Mouse (Mus musculus): ENCODE data around the gene Hsd11b2. TPM values are rescaled to one million over a fixed set of nuclear protein-coding genes. Genes with fewer than 3 reads are reported as not detected.
"Not testable (repeated sequence)": the region's sequence is repeated elsewhere in the genome, so short reads cannot be mapped to it uniquely, and the experiment has no call there.

Gene Hsd11b2
- polyA plus RNA-seq, 1 experiment from 2014 or later = 16.9 TPM

DNA sequence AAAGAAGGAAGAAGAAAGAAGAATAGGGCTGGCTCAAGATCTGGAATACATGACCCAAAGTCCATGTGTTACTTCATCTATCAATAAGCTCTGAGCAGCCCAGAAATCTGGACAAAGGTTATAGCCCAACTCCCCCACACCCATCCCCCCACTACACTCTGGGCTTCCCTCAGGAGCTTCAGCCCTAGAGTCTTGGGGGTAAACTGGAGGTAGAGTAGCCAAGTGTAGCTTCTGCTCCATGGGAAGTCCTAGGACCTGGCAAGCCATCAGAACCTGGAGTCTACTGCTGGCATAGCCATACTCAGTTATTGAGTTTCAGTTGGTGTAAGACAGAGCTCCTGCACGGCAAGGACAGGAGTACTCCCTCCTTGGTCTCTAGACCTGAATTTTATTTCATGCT lies 31.0 kb downstream of the Hsd11b2 start:
- Histone ChIP-seq H3K4me3 (replicated peaks) (no peak overlapping the region), H3K27me3 (no peaks in the 10 kb centered on the region), H3K4me2 (replicated peaks) (no peak overlapping the region), H3K9ac (replicated peaks) (no peak overlapping the region), H3K36me3 (peaks cover 11% of the 10 kb centered on the region; the same call in 1 of the 2 replicates), H3K4me1 (replicated peaks) (peaks cover 9% of the 10 kb centered on the region; the same call in 1 of the 2 replicates), H3K27ac (no peak overlapping the region), H3K9me3 (no peaks in the 10 kb centered on the region)
- no peak for ATAC-seq
- 92% methylated on average over 1 of the region's 1 CpGs for WGBS

DNA sequence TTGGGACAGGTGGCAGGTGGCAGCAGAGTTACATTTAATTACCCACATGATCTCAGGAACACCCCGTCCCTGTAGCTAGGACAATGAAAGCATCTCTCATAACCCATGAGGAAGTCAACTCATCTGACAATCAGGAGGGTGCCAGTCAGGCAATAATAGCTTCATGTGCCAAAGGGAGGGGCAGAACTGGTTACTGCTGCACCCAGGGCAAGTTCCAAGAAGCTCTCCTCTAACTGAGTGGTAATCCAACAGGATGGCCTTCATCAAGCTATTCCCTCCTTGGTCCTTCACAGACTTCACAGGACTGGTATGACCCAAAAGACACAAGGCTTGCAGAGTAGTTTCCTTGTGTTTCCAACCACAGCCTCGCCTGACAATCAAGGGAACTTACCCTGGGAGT lies 31.5 kb downstream of the Hsd11b2 start:
- Histone ChIP-seq H3K27me3 (no peaks in the 10 kb centered on the region), H3K4me3 (replicated peaks) (no peak overlapping the region), H3K27ac (no peak overlapping the region), H3K4me2 (replicated peaks) (no peak overlapping the region), H3K9ac (replicated peaks) (no peak overlapping the region), H3K9me3 (no peaks in the 10 kb centered on the region), H3K4me1 (replicated peaks) (peaks cover 3% of the 10 kb centered on the region; the same call in 1 of the 2 replicates), H3K36me3 (peaks cover 11% of the 10 kb centered on the region; the same call in 1 of the 2 replicates)
- WGBS = 77% methylated on average over 2 of the region's 2 CpGs
- ATAC-seq = no peak

DNA sequence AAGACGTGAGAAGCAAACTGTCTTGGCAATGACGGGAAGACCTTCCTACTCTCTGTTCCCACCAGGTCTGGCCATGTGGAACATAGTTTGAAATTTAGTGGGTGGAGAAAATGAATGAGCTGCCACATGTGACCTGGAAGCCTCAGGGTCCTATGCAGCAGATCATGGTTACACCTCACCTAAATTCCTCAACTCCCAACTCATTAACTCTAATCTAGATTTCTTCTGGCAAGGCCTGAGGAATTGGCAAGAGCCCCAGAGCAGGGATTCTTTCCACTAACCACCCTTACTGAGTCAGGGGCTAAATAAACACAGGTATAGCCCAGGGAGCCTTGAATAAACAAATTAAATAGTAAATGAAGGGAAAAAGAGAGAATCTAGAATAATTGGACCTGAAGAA lies 33.5 kb downstream of the Hsd11b2 start:
- no peak for ATAC-seq
- Histone ChIP-seq H3K9me3 (no peaks in the 10 kb centered on the region), H3K4me1 (replicated peaks) (no peaks in the 10 kb centered on the region), H3K9ac (replicated peaks) (no peak overlapping the region), H3K4me3 (replicated peaks) (no peak overlapping the region), H3K27me3 (no peaks in the 10 kb centered on the region), H3K4me2 (replicated peaks) (no peak overlapping the region), H3K27ac (no peak overlapping the region), H3K36me3 (peaks cover 11% of the 10 kb centered on the region; the same call in 1 of the 2 replicates)
- 95% methylated on average over 2 of the region's 2 CpGs for WGBS

DNA sequence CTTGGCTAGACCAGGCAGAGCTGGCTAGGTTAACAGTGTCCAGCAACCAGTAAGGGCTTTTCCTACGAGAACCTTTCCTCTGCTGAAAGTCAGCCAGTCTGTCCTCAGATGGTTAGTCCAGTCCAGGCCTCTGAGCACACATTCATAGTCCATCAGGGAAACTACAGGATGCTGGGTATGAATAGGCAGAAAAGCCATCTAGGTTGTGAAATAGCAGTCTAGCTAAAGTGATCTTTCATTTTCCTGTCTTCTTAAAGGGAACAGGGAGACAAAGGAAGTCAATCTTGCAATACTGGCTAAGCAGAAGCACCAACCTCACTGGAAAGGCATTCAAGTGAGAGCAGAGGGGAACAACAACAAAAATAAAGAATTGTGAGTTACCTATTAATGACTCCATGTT lies 34.3 kb downstream of the Hsd11b2 start:
- peaks cover 11% of the 10 kb centered on the region; the same call in 1 of the 2 replicates for H3K36me3 ChIP-seq
- H3K4me2 ChIP-seq (replicated peaks) = no peak overlapping the region
- H3K4me1 ChIP-seq (replicated peaks) = no peaks in the 10 kb centered on the region
- H3K27me3 ChIP-seq = no peaks in the 10 kb centered on the region
- H3K9ac ChIP-seq (replicated peaks) = no peak overlapping the region
- no peaks in the 10 kb centered on the region for H3K9me3 ChIP-seq
- H3K4me3 ChIP-seq (replicated peaks) = no peak overlapping the region
- no peak overlapping the region for H3K27ac ChIP-seq
- WGBS = 91% methylated on average over 1 of the region's 1 CpGs
- no peak for ATAC-seq

DNA sequence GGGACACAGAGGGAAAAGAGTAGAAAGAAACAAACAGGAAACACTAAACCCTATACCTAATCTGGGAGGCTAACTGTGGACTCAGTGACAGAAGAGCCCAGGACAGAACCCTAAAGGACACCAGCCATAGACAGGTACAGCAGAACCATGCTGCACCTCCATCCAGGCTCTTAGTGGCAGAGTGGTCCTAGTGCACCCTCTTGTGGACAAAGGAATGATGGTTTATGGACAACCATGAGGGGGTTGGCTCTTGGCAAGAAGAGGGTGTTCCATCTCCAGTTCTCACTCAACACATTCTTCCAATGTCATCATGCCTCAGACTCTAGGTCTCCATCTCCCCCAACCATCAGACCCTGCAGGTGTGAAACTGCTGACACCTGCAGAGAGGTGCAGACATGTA lies 35.5 kb downstream of the Hsd11b2 start:
- Histone ChIP-seq H3K4me3 (replicated peaks) (no peak overlapping the region), H3K4me1 (replicated peaks) (no peaks in the 10 kb centered on the region), H3K27me3 (no peaks in the 10 kb centered on the region), H3K9ac (replicated peaks) (no peak overlapping the region), H3K9me3 (no peaks in the 10 kb centered on the region), H3K36me3 (peaks cover 17% of the 10 kb centered on the region; the same call in 1 of the 2 replicates), H3K4me2 (replicated peaks) (no peak overlapping the region), H3K27ac (no peak overlapping the region)
- ATAC-seq = peak; percentile 43; the same call in 1 of the 2 replicates

DNA sequence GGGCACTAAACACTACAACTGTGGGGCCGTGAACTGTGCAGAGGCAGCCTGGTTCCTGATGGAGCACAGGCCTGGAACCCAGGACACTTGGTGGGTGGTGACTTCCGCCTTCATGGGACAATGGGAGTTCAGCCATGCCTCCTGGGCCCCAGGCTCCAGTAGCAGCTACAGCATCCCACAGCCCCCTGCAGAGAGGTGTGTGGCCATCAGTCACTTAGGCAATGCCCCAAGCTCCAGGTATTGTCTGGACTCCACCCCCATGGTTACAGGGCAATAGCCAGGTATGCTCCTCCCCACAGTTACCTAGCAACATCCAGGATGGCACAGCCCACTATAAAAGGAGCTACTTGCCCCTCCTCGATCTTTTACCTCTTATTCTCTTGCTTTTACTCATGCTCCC lies 36.7 kb downstream of the Hsd11b2 start:
- WGBS = 66% methylated on average over 3 of the region's 3 CpGs
- Histone ChIP-seq H3K4me1 (replicated peaks) (no peaks in the 10 kb centered on the region), H3K4me3 (replicated peaks) (no peak overlapping the region), H3K4me2 (replicated peaks) (no peak overlapping the region), H3K36me3 (peaks cover 16% of the 10 kb centered on the region), H3K9me3 (no peaks in the 10 kb centered on the region), H3K27ac (no peak overlapping the region), H3K9ac (replicated peaks) (no peak overlapping the region), H3K27me3 (no peaks in the 10 kb centered on the region)
- no peak for ATAC-seq

DNA sequence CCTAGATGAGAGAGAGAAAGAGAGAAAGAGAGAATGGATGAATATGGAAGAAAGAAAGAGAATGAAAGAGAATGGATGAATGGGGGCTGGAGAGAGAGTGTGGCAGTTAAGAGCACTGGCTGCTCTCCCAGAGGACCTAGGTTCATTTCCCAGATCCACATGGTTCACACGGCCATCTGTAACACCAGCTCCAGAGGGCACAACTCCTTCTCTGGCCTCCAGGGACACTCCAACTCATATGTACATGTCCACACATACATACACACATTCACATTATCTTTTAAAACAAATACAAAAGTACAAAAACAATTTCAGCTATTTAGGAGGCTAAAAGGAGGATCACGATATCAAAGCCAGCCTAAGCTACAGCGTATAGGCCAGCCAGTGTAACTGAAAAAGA lies 44.3 kb downstream of the Hsd11b2 start:
- no peak overlapping the region for H3K4me2 ChIP-seq (replicated peaks)
- H3K4me1 ChIP-seq (replicated peaks) = peaks cover 39% of the 10 kb centered on the region
- H3K9ac ChIP-seq (replicated peaks) = no peak overlapping the region
- no peaks in the 10 kb centered on the region for H3K27me3 ChIP-seq
- no peak overlapping the region for H3K27ac ChIP-seq
- H3K4me3 ChIP-seq (replicated peaks) = no peak overlapping the region
- no peaks in the 10 kb centered on the region for H3K9me3 ChIP-seq
- peaks cover 15% of the 10 kb centered on the region for H3K36me3 ChIP-seq
- 86% methylated on average over 3 of the region's 3 CpGs for WGBS
- ATAC-seq = no peak

DNA sequence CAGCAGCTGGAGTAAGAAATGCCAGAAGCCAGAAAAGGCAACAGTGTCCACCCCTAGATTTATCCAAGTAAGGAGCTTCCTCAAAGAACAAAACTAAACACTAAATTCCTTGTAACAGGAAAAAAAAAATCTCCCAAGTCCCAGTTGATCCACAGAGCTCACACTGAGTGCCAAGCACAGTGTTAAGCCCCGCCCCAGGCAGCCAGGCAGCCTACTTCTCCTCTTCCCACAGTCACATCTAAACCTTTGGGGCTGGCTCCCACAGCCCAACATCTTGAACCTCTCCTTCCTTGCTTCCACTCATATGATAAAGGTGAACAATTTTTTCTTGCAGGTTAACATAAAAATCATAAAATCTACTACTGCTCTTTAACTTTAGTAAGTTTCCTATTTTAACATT lies 45.3 kb downstream of the Hsd11b2 start:
- no peak overlapping the region for H3K27ac ChIP-seq
- H3K9ac ChIP-seq (replicated peaks) = no peak overlapping the region; the same call in 1 of the 2 replicates
- H3K4me2 ChIP-seq (replicated peaks) = no peak overlapping the region
- 89% methylated on average over 1 of the region's 1 CpGs for WGBS
- ATAC-seq = no peak
- H3K4me3 ChIP-seq (replicated peaks) = no peak overlapping the region
- H3K4me1 ChIP-seq (replicated peaks) = peaks cover 39% of the 10 kb centered on the region
- no peaks in the 10 kb centered on the region for H3K9me3 ChIP-seq
- H3K36me3 ChIP-seq = peaks cover 8% of the 10 kb centered on the region; the same call in 1 of the 2 replicates
- no peaks in the 10 kb centered on the region for H3K27me3 ChIP-seq

DNA sequence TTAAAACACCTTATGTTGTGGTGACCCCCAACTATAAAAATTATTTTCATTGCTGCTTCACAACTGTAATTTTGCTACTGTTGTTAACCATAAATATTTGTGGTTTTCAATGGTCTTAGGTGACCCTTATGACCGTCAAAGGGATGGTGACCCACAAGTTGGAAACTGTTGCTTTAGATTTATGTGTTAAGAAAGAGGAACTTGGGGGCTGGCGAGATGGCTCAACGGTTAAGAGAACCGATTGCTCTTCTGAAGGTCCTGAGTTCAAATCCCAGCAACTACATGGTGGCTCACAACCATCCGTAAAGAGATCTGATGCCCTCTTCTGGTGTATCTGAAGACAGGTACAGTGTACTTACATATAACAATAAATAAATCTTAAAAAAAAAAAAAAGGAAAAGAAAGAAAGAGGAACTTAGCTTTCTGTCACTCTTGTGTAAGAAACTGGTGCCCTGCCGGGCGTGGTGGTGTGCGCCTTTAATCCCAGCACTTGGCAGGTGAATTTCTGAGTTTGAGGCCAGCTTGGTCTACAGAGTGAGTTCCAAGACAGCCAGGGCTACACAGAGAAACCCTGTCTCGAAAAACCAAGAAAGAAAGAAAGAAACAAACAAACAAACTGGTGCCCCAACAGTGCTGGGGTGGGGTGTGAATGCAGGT lies 46.1 kb downstream of the Hsd11b2 start:
- Histone ChIP-seq H3K4me2 (replicated peaks) (peak overlapping the region; percentile 85), H3K4me1 (replicated peaks) (peaks cover 39% of the 10 kb centered on the region), H3K4me3 (replicated peaks) (peak overlapping the region; percentile 83), H3K27ac (peak overlapping the region; percentile 88; the same call in 1 of the 2 replicates), H3K9ac (replicated peaks) (peak overlapping the region; percentile 86)
- H3K27me3 ChIP-seq, H3K9me3 ChIP-seq, H3K36me3 ChIP-seq, ATAC-seq: not testable (repeated sequence)
- 88% methylated on average over 9 of the region's 9 CpGs for WGBS

DNA sequence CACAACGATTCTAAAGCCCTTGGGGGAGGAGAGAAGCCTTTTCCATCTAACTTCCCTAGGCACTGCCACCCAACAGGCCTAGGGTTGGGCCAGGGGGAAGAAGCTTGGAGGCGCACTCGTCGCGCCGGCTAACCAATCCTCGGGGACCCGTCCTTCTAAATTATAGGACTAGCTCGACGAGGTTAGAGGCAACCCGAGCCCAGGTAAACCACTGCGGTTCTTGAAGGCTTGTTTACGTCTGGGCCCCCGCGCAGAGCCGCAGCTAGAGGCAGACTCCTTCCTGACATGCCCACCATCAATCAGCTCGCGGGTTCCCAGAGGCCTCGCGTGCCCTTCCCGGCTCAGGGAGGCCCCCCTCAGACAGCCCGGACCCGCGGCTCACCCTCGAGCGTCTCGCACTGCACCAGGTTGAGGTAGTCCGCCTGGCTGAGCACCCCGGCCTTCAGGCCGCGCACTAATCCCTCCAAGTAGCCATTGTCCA lies 46.9 kb downstream of the Hsd11b2 start:
- Histone ChIP-seq H3K4me1 (replicated peaks) (peaks cover 39% of the 10 kb centered on the region), H3K36me3 (0 out of 2 replicates have a peak, but pooled peaks cover 4% of the 10 kb centered on the region), H3K4me2 (replicated peaks) (peak overlapping the region; percentile 85), H3K9ac (replicated peaks) (peak overlapping the region; percentile 86), H3K27me3 (no peaks in the 10 kb centered on the region), H3K4me3 (replicated peaks) (peak overlapping the region; percentile 83), H3K9me3 (no peaks in the 10 kb centered on the region), H3K27ac (peak overlapping the region; percentile 88)
- peak; percentile 90 for ATAC-seq
- under 1% methylated on average over 31 of the region's 31 CpGs for WGBS

DNA sequence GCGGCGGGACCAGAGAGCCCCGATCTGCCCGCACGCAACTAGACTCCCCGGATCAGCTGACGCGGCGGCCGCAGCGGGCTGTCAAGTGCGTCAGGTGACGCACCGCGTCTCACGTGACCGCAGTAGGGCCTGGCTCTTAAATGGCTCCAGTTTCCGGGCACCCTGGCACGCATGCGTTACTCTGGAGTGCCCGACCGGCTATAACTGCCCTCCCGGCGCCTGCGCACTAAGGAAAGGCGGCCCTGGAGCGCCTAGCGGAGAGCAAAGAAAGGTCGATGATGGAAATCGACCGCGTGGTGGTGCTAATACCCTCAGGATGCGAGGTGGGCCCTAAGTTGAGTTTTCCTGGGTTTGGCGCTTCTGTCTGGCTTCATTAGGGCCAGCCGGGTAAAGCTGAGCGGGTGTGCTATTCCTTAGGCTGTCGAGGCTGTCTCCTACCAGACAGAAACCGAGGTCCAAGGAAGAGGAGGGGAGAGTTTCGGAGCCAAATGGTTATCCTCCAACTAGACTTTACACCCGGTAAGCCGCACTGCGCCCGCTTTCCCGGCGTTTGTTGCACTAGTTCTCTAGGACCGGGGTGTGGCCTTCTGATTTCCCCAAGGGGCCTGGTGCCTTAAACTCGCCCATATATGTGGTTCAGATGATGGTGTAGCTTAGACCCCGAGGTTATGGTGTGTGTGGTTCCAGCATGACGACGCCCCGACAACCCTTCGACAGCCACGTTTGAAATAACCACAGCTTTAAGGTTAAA lies 47.6 kb downstream of the Hsd11b2 start, which contains the start of gene Atp6v0d1:
Gene Atp6v0d1 (minus strand): TSS at position 96 of the 751 bp plus-strand sequence.
- 3% methylated on average over 53 of the region's 53 CpGs for WGBS
- Histone ChIP-seq H3K4me2 (replicated peaks) (peak within 1 kb of the TSS; percentile 85), H3K9ac (replicated peaks) (peak within 1 kb of the TSS; percentile 86), H3K4me1 (replicated peaks) (peaks cover 39% of the 10 kb centered on the region), H3K36me3 (0 out of 2 replicates have a peak, but pooled peaks cover 4% of the 10 kb centered on the region), H3K27me3 (no peaks in the 10 kb centered on the region), H3K9me3 (no peaks in the 10 kb centered on the region), H3K27ac (peak within 1 kb of the TSS; percentile 88), H3K4me3 (replicated peaks) (peak within 1 kb of the TSS; percentile 83)
- ATAC-seq = peak; percentile 99

Measured in midbrain, embryonic 13.5 days (tissue).